Mouse (Mus musculus) C2C12 (cell line): ENCODE measurements around the gene Stum.

ENCODE experiments used
- CEBPB ChIP-seq: IDR thresholded peaks from one replicate; pipeline ENCODE4 v1.6.1; 2011; ENCODE audit warnings: low read depth, mild to moderate bottlenecking, control low read depth, moderate library complexity
- CTCF ChIP-seq: IDR thresholded peaks from one replicate; pipeline ENCODE4 v1.5.1; 2011; ENCODE audit not compliant: control insufficient read depth, insufficient read depth, insufficient read length
- FOSL1 ChIP-seq: IDR thresholded peaks from one replicate; pipeline ENCODE4 v1.8.0; 2011; ENCODE audit warnings: mild to moderate bottlenecking, low read length; ENCODE audit not compliant: poor library complexity, insufficient read depth, severe bottlenecking
- MAX ChIP-seq: IDR thresholded peaks from one replicate; pipeline ENCODE4 v1.6.1; 2011; ENCODE audit warnings: mild to moderate bottlenecking, control low read depth
- MYOG ChIP-seq: IDR thresholded peaks from one replicate; pipeline ENCODE4 v1.6.1; 2011; ENCODE audit not compliant: control insufficient read depth, insufficient read length; ENCODE audit errors: extremely low read depth
- USF1 ChIP-seq: IDR thresholded peaks from one replicate; pipeline ENCODE4 v1.6.1; 2011; ENCODE audit warnings: low read depth, mild to moderate bottlenecking, control low read depth, moderate library complexity

- TF ChIP-seq CTCF (peak; percentile 46), CEBPB (no peak), FOSL1 (no peak), MYOG (no peak), USF1 (no peak), MAX (no peak)
Observed at GRCm38 (mm10) chr1:180428101-180428712, 55.1 kb downstream of the Stum start.
